Mouse (Mus musculus): ENCODE data around the gene Dnajc16. TPM values are rescaled to one million over a fixed set of nuclear protein-coding genes. Genes with fewer than 3 reads are reported as not detected.

The Dnajc16 gene
- total RNA-seq, 2 experiments from 2014 or later, result 6.9 to 9.2 TPM

GRCm38 (mm10) chr4:141734446-141735205 is 56.1 kb downstream of the Dnajc16 start:
- peak; percentile 98 for ATAC-seq (replicated peaks; ENCODE audit: poor library complexity, severe bottlenecking)

DNA sequence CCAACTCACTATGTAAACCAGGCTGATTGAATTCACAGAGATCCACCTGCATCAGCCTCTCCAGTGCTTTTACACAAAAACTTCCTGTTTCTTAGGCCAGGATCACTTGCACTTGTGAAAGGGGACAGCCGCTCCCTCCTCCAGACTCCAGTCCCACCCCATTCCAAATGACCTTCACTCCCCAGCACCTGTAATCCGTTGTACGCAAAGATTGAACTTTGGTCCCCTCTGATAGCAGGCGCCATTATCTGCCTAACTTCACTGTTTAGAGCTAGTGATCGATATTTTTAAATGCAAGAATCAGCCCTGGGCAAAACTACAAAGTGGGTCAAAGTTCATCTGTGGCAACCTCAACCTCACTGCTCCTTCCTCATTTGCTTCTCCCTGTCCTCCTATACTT is 59.0 kb downstream of the Dnajc16 start:
- no peak for ATAC-seq (replicated peaks; ENCODE audit: poor library complexity, severe bottlenecking)

DNA sequence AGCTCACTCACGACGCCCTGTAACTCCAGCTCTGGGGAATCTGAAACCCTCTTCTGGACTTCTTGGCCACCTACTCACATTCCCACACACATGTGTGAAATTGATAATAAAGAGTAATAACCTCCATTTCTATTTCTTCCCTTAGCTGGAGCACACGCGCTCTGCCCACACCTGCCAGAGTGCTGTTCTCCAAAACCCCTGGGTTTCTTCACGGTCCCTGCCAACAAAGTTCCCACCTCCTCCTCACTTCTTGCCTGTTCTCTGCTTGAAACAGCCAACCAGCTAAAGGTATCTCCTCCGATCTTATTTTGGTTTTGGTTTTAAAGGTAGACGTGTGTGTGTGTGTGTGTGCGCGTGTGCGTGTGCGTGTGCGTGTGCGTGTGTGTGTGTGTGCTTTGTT is 60.3 kb downstream of the Dnajc16 start:
- ATAC-seq (replicated peaks; ENCODE audit: poor library complexity, severe bottlenecking), result no peak

DNA sequence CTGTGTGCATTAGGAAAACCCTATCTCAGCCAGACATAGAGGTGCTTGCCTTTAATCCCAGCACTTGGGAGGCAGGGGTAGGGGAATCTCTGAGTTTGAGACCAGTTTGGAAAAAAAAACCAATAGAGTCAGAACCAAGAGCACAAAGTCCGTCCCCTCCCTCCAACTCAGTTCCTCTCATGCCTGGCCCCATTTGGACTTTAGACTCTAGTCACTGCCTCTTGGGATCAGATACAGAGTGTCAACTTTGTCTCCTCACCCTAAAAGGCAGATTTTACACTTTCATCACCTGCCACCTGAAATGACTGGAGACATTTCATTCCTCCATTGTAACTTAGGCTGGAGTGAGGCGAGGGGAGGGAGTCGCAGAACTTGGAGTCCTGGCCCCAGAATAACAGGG is 61.5 kb downstream of the Dnajc16 start:
- ATAC-seq (replicated peaks; ENCODE audit: poor library complexity, severe bottlenecking), result no peak

DNA sequence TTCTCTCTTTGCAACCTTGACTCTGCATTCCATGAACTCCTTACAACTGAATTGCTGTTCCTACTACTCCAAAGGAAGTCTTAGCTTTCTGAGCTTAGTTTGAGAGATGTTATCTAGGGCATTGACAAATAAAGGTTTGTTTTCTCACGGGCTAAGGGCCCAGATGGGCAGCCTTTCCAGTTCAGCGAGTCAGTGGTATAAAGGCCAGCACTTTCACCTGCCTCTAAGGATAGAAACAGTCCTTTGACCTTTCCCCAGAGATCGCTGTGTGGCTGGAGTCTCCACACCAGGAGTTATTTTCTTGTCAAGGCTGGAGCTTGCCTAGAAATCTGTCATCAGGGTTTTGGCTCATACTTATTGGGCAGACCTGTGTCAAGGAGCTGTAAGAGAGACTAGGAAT is 65.0 kb downstream of the Dnajc16 start:
- no peak for ATAC-seq (replicated peaks; ENCODE audit: poor library complexity, severe bottlenecking)

DNA sequence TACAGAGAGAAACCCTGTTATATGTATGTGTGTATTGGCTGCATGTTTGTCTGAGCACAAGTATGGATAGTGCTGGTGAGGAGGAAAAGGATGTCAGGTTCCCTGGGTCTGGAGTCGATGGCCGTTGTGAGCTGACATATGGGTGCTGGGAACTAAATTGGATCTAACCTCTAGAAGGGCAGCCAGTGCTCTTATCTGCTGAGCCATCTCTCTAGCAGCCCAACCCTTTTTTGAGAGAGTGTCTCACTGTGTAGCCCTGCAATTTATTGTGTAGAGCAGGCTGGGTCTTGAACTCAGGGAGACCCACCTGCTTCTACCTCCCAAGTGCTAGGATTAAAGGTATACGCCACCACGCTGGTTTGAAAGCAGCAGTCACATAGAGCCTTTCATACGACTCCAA is 65.5 kb downstream of the Dnajc16 start:
- no peak for ATAC-seq (replicated peaks; ENCODE audit: poor library complexity, severe bottlenecking)

DNA sequence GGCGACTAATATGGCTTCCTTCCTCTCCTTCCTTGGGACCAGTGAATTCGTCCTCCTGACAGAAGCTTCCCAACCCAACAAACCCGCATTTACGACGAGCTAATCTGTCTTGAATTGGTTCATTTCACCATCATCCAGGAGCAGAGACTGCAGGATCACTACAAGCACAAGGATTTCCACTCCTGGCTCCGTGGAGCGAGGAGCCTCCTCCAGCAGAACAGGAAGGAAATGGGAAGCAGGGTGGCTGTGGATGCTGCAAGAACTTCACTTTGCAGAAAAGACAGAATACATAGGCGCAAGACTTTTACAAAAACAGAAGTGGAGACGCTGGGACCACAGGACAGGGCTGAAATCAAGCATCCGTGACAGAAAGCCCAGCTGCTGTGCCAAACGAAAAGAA is 66.1 kb downstream of the Dnajc16 start:
- peak; percentile 27 for ATAC-seq (replicated peaks; ENCODE audit: poor library complexity, severe bottlenecking)

DNA sequence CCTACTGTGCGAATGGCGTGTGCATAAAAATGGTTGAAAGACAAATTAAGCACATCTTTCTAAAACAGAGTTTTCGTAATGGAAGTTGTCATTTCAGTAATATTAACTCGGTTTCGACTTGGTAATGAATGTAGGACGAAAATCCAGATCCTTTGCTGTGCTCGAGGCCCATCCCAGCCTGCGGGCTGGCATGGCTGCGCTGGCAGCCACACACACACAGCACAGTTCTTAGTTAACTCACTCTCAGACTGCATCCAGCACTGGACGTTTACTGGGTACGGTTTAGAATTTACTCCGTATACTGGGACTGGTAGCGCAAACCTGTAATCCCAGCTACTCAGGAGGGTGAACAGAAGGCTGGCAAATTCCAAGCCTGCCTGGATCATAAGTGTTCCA is 67.1 kb downstream of the Dnajc16 start:
- ATAC-seq (replicated peaks; ENCODE audit: poor library complexity, severe bottlenecking), result no peak

DNA sequence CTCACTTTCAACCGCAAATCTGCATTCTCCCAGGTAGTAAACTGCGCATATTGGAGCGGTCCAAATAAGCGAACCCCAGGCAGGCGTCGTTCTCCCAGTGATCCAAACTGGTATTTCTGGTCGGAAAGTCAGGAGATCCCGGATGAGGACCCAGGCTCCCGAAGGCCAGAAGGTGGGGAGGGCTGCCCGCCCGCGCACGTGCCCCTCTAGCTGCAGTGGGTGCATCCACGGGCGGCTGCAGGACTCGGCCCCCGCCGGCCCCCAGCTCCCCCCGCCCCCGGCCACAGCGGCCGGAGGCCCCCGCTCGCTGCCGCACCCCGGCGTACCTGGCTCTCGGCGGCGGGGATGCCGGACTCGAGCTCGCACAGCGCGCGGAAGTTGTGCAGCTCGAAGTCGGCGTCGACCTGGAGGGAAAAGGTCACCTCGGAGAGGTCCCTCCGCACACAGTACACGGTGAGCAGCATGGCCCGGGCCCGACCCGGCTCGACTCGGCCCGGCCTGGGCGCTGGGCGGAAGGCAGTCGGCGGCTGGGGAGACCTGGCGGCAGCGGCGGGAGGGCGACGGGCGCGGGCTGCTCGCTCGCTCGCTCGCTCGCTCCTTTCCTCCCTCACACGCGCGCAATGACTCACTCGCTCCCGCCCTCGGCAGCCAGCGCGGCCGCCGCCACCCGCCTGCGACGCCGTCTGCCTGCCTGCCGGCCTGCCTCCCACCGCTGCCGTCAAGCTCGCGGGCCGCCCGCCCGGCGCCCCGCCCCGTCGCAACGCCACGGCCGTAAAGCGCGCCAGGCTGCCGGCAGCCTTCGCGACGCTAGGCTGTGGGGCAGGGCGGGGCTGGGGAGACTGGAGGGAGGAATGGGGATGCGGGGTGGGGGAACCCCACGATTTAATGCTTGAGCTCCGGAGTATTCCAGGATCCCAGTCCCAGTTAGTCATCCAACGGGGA is 67.7 kb downstream of the Dnajc16 start, which contains the start of gene Ddi2:
TSS of gene Ddi2 (minus strand) at position 689 of the 942 bp plus-strand sequence.
- peak; percentile 79 for ATAC-seq (replicated peaks; ENCODE audit: poor library complexity, severe bottlenecking)

DNA sequence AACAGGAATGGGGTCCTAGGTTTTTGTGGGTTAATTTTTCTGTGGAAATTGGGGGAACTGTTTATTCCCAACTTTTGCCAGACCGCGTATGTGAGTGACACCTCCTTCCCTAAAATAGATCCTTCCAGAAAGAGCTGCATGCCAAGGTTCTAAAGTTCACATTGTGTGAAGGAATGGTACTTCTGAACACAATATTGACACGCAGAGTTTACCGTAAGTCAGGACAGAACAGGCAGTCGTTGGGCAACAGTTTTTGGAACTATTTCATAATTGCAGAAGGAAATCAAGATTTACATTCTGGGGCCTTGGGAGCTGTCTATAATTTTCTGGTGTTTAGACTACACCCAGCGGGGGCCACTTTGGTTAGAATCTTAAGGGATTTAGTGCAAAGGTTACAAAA is 68.8 kb downstream of the Dnajc16 start:
- peak; percentile 29 for ATAC-seq (replicated peaks; ENCODE audit: poor library complexity, severe bottlenecking)

DNA sequence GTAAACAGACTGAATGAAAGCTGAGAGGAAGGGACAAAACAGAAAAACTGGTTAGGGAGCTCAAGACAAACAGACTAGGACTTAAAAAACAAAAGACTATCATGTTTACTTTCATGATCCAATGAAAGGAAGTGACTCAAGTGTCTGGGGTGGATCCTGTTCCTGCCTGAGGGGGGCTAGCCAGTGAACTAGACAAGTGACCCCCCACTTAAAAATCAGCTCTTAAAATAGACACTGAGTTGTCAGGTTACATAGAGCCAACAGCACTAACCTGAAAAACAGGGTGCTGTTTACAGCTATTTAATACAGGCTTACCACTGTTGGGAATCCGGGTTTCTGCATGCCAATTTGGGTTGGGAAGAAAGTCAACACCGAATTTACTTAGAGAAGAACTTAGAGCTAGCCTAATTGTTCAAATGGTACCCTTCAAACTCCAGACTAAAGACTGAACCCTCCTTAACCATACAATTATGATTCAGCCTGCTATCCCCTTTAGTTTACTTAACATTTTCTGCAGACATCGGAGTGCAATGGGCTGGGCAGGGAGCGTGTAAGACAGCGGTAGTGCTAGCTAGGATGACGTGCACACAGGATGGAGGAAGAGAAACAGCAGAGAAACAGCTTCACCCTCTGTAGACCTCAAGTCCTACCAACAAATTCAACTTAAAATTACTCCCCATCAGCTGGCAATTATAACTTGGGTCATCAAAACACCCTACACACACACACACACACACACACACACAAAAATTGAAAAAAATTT is 69.8 kb downstream of the Dnajc16 start:
- ATAC-seq (replicated peaks; ENCODE audit: poor library complexity, severe bottlenecking), result peak; percentile 36; the same call in 1 of the 2 replicates

DNA sequence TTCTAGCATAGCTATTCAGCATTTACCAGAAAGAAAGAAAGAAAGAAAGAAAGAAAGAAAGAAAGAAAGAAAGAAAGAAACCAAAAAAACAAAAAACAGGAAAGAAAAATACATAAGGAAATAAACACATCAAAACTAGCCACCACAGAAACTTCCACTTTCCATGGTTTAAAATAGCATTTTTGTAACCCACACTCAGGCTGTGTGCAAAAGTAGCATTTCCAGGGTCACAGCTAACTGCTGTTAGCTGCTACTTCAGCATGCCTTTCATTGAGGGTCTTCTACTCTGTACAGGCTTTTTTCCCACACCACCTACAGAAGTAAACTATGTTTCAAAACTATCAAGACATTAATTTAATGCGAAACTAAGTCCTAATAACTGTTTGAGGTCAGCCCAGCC is 71.4 kb downstream of the Dnajc16 start:
- ATAC-seq (replicated peaks; ENCODE audit: poor library complexity, severe bottlenecking), result no peak

- ATAC-seq (replicated peaks; ENCODE audit: poor library complexity, severe bottlenecking), result peak; percentile 28
These were observed 73.1 kb downstream of the Dnajc16 start for GRCm38 (mm10) chr4:141717633-141718032.

DNA sequence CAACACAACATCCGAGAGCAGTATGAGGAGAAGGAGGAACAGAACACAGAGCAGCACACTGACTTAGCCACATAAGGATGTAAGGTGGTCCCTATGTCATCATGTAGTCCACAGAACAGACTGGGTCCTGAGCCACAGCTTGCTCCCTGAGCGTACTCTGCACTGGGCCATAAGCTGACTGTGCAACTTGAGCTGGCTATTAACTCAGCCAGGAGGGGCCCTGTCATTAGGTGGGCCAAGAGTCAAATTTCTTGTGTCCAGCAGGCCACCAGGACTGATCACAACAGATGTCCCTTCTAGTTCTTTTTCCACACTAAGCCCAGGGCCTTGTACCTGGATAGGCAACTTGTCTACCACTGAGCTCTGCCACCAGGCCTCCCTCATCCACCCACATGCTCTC is 75.7 kb downstream of the Dnajc16 start:
- ATAC-seq (replicated peaks; ENCODE audit: poor library complexity, severe bottlenecking), result peak; percentile 33

GRCm38 (mm10) chr4:141713598-141714142 is 77.1 kb downstream of the Dnajc16 start:
- ATAC-seq (replicated peaks; ENCODE audit: poor library complexity, severe bottlenecking), result peak; percentile 88

DNA sequence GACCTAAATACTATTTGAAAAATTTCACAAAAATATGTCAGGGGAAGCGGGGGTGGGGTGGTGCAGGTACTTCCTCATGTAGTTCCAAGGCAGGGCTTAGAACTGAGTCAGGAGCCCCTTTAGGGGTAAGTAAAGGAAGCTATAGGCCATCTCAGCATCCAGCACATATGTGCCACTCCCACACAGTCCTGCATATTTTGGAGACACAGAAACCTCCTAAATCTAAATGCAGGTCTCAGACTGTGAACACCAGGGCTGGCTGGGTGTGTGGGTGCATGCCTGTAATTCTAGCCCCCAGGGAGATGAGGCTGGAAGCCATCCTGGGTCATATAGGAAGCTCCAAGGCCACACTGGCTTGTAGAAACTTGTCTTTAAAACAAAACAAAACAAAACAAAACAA is 79.5 kb downstream of the Dnajc16 start:
- no peak for ATAC-seq (replicated peaks; ENCODE audit: poor library complexity, severe bottlenecking)
